Mouse (Mus musculus) kidney, adult 9 months (tissue): Measurements from ENCODE around the gene Setdb1.

ENCODE experiments used
- DNase-seq: peaks from one replicate; pipeline ENCODE4 v3.0.0; 2022

Setdb1 gene

GRCm38 (mm10) chr3:95290156-95290555 is 66.8 kb downstream of the Setdb1 start:
- DNase-seq, result no peak

- DNase-seq, result no peak
These were observed 67.6 kb downstream of the Setdb1 start for GRCm38 (mm10) chr3:95289419-95289818.

- no peak for DNase-seq
These were observed 69.5 kb downstream of the Setdb1 start for GRCm38 (mm10) chr3:95287541-95287940.

- DNase-seq, result no peak
These were observed 70.5 kb downstream of the Setdb1 start for GRCm38 (mm10) chr3:95286510-95286909.

GRCm38 (mm10) chr3:95286011-95286410 is 71.0 kb downstream of the Setdb1 start:
- DNase-seq, result peak; percentile 79

- DNase-seq, result no peak
These were observed 71.6 kb downstream of the Setdb1 start for GRCm38 (mm10) chr3:95285390-95285789.

- DNase-seq, result no peak
These were observed 72.3 kb downstream of the Setdb1 start for GRCm38 (mm10) chr3:95284501-95285281.

- no peak for DNase-seq
These were observed 72.9 kb downstream of the Setdb1 start for GRCm38 (mm10) chr3:95284062-95284461.

GRCm38 (mm10) chr3:95283589-95283941 is 73.4 kb downstream of the Setdb1 start:
- DNase-seq, result no peak

- peak; percentile 88 for DNase-seq
These were observed 74.0 kb downstream of the Setdb1 start for GRCm38 (mm10) chr3:95282865-95283588.

GRCm38 (mm10) chr3:95282381-95282864 is 74.6 kb downstream of the Setdb1 start:
- DNase-seq, result peak; percentile 60

- DNase-seq, result peak; percentile 99
These were observed 75.5 kb downstream of the Setdb1 start, which contains the start of the genes Mindy1 and Prune1 for GRCm38 (mm10) chr3:95281216-95282126. Gene Mindy1 (plus strand): TSS chr3:95281345. Gene Prune1 (minus strand): TSS chr3:95282076.

- peak; percentile 56 for DNase-seq
These were observed 76.3 kb downstream of the Setdb1 start for GRCm38 (mm10) chr3:95280747-95281146.

- DNase-seq, result peak; percentile 47
These were observed 79.9 kb downstream of the Setdb1 start for GRCm38 (mm10) chr3:95277149-95277551.

- DNase-seq, result no peak
These were observed 80.5 kb downstream of the Setdb1 start for GRCm38 (mm10) chr3:95276428-95276934.

- DNase-seq, result no peak
These were observed 81.8 kb downstream of the Setdb1 start for GRCm38 (mm10) chr3:95275161-95275560.

GRCm38 (mm10) chr3:95274453-95274852 is 82.5 kb downstream of the Setdb1 start:
- no peak for DNase-seq
